Mouse (Mus musculus): ENCODE results near the gene Irgq. TPM values are rescaled to one million over a fixed set of nuclear protein-coding genes. Genes with fewer than 3 reads are reported as not detected.
A peak's percentile ranks its signal among the peaks of the same experiment; 100 is the strongest.

Gene Irgq
- polyA plus RNA-seq, 1 experiment = 8.2 TPM

DNA sequence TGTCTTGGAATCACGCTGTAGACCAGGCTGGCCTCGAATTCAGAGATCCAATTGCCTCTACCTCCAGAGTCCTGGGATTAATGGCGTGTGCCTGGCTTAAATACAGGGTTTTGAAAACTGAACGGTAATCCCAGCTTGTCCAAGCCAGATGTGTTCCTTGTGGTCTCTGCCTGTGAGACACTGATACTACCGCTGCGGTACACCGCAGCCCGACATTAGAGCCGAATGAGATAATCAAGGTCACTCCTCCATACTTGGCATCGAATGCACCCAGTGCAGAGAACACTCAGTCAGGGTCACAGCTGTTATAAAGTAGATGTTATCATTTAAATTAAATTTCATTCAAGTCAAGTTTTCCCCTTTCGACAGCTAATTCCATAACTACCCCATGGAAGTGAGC lies 1.6 kb upstream of the Irgq start:
- H3K9me3 ChIP-seq (replicated peaks; ENCODE audit: control insufficient read depth, insufficient read depth, low read length, poor library complexity, severe bottlenecking) = no peaks in the 10 kb centered on the region

DNA sequence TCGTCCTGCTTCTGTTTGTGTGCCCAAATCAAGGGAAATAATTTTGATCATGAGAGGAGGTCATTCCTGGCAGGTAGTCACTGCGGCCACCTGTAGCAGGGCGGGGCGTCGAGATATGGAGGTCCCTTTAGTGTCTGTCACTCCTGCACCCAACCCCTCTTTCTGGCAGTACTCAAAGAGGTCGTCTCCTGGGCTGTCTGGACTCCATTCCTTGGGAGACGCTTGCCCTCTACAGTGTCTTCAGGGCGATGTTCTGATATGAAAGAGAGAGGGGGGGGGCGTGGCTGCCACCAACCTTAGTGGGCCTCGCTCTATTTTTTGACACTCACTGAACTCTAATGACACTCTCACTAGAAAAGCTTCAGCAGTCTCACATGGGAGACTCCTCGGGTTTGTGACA lies 909 bp upstream of the Irgq start:
- peak overlapping the region; percentile 75 for H3K4me3 ChIP-seq (ENCODE audit: low read depth, low read length)
- no peaks in the 10 kb centered on the region for H3K27me3 ChIP-seq (ENCODE audit: control insufficient read depth, insufficient read depth, low read length, poor library complexity, severe bottlenecking)
- TF ChIP-seq EP300 (IDR thresholded peaks at IDR 0.05; ENCODE audit: insufficient read depth, low read depth, low read length) (no peak), POLR2A (IDR thresholded peaks at IDR 0.05; ENCODE audit: insufficient read depth, low read length) (no peak), CTCF (IDR thresholded peaks at IDR 0.05; ENCODE audit: low read depth, low read length) (no peak)
- H3K4me1 ChIP-seq (ENCODE audit: control insufficient read depth, insufficient read depth, low read length) = no peaks in the 10 kb centered on the region
- H3K9ac ChIP-seq (ENCODE audit: low read depth, poor library complexity, severe bottlenecking) = peak overlapping the region; percentile 43; the same call in 1 of the 2 replicates
- H3K27ac ChIP-seq (ENCODE audit: insufficient read depth, low read length) = no peak overlapping the region
- no peaks in the 10 kb centered on the region for H3K9me3 ChIP-seq (replicated peaks; ENCODE audit: control insufficient read depth, insufficient read depth, low read length, poor library complexity, severe bottlenecking)
- H3K36me3 ChIP-seq (ENCODE audit: control insufficient read depth, insufficient read depth, low read length, poor library complexity, severe bottlenecking) = no peaks in the 10 kb centered on the region

More for the DNA sequence above, 1.6 kb upstream of the Irgq start:
- Histone ChIP-seq H3K4me1 (ENCODE audit: control insufficient read depth, insufficient read depth, low read length) (no peaks in the 10 kb centered on the region), H3K9ac (ENCODE audit: low read depth, poor library complexity, severe bottlenecking) (no peak overlapping the region), H3K36me3 (ENCODE audit: control insufficient read depth, insufficient read depth, low read length, poor library complexity, severe bottlenecking) (no peaks in the 10 kb centered on the region), H3K4me3 (ENCODE audit: low read depth, low read length) (no peak overlapping the region), H3K27ac (ENCODE audit: insufficient read depth, low read length) (no peak overlapping the region), H3K27me3 (ENCODE audit: control insufficient read depth, insufficient read depth, low read length, poor library complexity, severe bottlenecking) (no peaks in the 10 kb centered on the region)
- TF ChIP-seq POLR2A (IDR thresholded peaks at IDR 0.05; ENCODE audit: insufficient read depth, low read length) = no peak
- TF ChIP-seq EP300 (IDR thresholded peaks at IDR 0.05; ENCODE audit: insufficient read depth, low read depth, low read length) = no peak
- TF ChIP-seq CTCF (IDR thresholded peaks at IDR 0.05; ENCODE audit: low read depth, low read length) = no peak

DNA sequence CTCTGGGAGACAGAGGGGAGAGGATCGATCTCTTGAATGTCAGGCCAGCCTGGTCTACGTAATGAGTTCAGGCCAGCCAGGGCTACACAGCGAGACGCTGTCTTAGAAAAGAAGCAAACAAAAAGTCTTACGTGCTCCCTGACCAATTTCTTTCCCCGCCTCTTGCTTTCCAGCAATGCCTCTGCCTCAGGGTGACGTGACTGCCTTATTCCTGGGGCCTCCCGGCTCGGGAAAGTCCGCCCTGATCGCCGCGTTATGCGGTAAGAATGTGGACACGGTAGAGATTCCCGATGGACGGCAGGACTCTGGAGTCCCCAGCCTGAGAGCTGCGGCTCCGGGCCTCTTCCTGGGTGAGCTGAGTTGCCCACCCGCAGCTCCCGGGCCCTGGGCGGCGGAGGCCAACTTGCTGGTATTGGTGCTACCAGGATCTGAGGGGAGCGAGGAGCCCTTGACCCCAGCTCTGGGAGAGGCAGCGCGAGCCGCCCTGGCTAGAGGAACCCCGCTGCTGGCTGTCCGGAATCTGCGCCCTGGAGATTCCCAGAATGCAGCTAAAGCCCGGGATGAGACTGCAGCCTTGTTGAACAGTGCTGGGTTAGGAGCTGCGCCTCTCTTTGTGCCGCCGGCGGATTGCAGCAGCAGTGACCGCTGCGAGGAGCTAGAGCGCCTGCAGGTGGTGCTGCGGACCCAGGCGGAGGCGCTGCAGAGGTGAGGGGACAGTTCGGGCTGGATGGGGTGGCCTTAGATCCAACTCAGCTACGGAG lies 902 bp downstream of the Irgq start:
- H3K27ac ChIP-seq (ENCODE audit: insufficient read depth, low read length) = no peak overlapping the region
- peak overlapping the region; percentile 72 for H3K9ac ChIP-seq (ENCODE audit: low read depth, poor library complexity, severe bottlenecking)
- no peak for TF ChIP-seq POLR2A (IDR thresholded peaks at IDR 0.05; ENCODE audit: insufficient read depth, low read length)
- peak; percentile 79 for TF ChIP-seq CTCF (IDR thresholded peaks at IDR 0.05; ENCODE audit: low read depth, low read length)
- TF ChIP-seq EP300 (IDR thresholded peaks at IDR 0.05; ENCODE audit: insufficient read depth, low read depth, low read length) = no peak
- H3K4me3 ChIP-seq (ENCODE audit: low read depth, low read length) = peak overlapping the region; percentile 75
- H3K9me3 ChIP-seq (replicated peaks; ENCODE audit: control insufficient read depth, insufficient read depth, low read length, poor library complexity, severe bottlenecking) = no peaks in the 10 kb centered on the region
- H3K4me1 ChIP-seq (ENCODE audit: control insufficient read depth, insufficient read depth, low read length) = no peaks in the 10 kb centered on the region
- H3K36me3 ChIP-seq (ENCODE audit: control insufficient read depth, insufficient read depth, low read length, poor library complexity, severe bottlenecking) = no peaks in the 10 kb centered on the region
- H3K27me3 ChIP-seq (ENCODE audit: control insufficient read depth, insufficient read depth, low read length, poor library complexity, severe bottlenecking) = no peaks in the 10 kb centered on the region

DNA sequence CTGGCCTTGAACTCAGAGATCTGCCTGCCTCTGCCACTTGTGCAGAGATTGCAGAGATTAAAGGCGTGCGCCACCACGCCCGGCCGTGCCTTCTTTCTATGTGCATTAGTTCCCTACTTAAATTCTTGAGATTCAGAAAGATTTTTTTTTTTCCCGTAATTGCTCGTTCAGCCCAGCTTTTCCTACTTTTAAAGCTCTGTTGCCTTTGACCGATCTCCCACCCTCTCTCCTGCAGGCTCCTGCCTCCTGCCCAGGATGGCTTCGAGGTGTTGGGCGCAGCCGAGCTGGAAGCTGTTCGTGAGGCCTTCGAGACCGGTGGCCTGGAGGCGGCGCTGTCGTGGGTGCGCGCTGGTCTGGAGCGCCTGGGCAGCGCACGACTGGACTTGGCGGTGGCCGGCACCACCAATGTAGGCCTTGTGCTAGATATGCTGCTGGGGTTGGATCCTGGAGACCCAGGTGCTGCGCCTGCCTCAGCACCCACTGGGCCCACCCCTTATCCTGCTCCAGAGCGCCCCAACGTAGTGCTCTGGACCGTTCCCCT lies 2.6 kb downstream of the Irgq start:
- no peaks in the 10 kb centered on the region for H3K4me1 ChIP-seq (ENCODE audit: control insufficient read depth, insufficient read depth, low read length)
- H3K4me3 ChIP-seq (ENCODE audit: low read depth, low read length) = peak overlapping the region; percentile 61
- no peaks in the 10 kb centered on the region for H3K9me3 ChIP-seq (replicated peaks; ENCODE audit: control insufficient read depth, insufficient read depth, low read length, poor library complexity, severe bottlenecking)
- no peaks in the 10 kb centered on the region for H3K27me3 ChIP-seq (ENCODE audit: control insufficient read depth, insufficient read depth, low read length, poor library complexity, severe bottlenecking)
- peak overlapping the region; percentile 54 for H3K9ac ChIP-seq (ENCODE audit: low read depth, poor library complexity, severe bottlenecking)
- TF ChIP-seq CTCF (IDR thresholded peaks at IDR 0.05; ENCODE audit: low read depth, low read length) (peak; percentile 57), POLR2A (IDR thresholded peaks at IDR 0.05; ENCODE audit: insufficient read depth, low read length) (no peak)
- H3K27ac ChIP-seq (ENCODE audit: insufficient read depth, low read length) = no peak overlapping the region
- H3K36me3 ChIP-seq (ENCODE audit: control insufficient read depth, insufficient read depth, low read length, poor library complexity, severe bottlenecking) = no peaks in the 10 kb centered on the region

DNA sequence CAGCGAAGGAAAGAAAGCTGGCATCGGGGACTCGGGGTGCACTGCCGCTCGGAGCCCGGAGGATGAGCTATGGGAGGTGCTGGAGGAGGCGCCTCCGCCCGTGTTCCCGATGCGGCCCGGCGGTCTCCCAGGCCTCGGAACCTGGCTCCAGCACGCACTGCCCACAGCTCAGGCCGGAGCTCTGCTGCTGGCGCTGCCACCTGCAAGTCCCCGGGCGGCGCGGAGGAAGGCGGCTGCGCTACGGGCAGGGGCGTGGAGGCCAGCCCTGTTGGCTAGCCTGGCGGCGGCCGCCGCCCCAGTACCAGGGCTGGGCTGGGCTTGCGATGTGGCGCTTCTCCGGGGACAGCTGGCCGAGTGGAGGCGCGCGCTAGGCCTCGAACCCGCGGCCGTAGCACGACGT lies 3.3 kb downstream of the Irgq start:
- peak overlapping the region; percentile 61 for H3K4me3 ChIP-seq (ENCODE audit: low read depth, low read length)

DNA sequence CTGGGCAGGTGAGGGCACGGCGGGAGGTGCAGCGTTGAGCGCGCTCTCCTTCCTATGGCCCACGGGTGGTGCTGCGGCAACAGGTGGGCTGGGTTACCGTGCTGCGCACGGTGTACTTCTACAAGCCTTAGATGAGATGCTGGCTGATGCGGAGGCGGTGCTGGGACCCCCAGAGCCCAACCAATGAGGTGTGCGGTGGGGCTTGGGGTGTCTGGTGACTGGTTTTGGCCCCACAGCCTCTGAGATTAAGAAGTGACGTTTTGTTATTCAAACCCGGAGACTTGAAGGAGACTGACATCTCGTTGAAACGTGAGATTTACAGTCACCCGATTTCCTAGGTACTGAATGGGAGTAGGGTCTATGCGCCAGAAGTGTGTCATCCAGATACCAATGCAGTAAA lies 3.8 kb downstream of the Irgq start:
- H3K9ac ChIP-seq (ENCODE audit: low read depth, poor library complexity, severe bottlenecking) = peak overlapping the region; percentile 54
- no peaks in the 10 kb centered on the region for H3K4me1 ChIP-seq (ENCODE audit: control insufficient read depth, insufficient read depth, low read length)
- no peaks in the 10 kb centered on the region for H3K36me3 ChIP-seq (ENCODE audit: control insufficient read depth, insufficient read depth, low read length, poor library complexity, severe bottlenecking)
- no peaks in the 10 kb centered on the region for H3K9me3 ChIP-seq (replicated peaks; ENCODE audit: control insufficient read depth, insufficient read depth, low read length, poor library complexity, severe bottlenecking)
- H3K27me3 ChIP-seq (ENCODE audit: control insufficient read depth, insufficient read depth, low read length, poor library complexity, severe bottlenecking) = no peaks in the 10 kb centered on the region
- H3K27ac ChIP-seq (ENCODE audit: insufficient read depth, low read length) = no peak overlapping the region
- TF ChIP-seq CTCF (IDR thresholded peaks at IDR 0.05; ENCODE audit: low read depth, low read length) = no peak
- TF ChIP-seq POLR2A (IDR thresholded peaks at IDR 0.05; ENCODE audit: insufficient read depth, low read length) = no peak
- no peak for TF ChIP-seq EP300 (IDR thresholded peaks at IDR 0.05; ENCODE audit: insufficient read depth, low read depth, low read length)
- peak overlapping the region; percentile 61 for H3K4me3 ChIP-seq (ENCODE audit: low read depth, low read length)

More for the DNA sequence above, 3.3 kb downstream of the Irgq start:
- Histone ChIP-seq H3K27ac (ENCODE audit: insufficient read depth, low read length) (no peak overlapping the region), H3K36me3 (ENCODE audit: control insufficient read depth, insufficient read depth, low read length, poor library complexity, severe bottlenecking) (no peaks in the 10 kb centered on the region), H3K4me1 (ENCODE audit: control insufficient read depth, insufficient read depth, low read length) (no peaks in the 10 kb centered on the region), H3K9ac (ENCODE audit: low read depth, poor library complexity, severe bottlenecking) (peak overlapping the region; percentile 54), H3K27me3 (ENCODE audit: control insufficient read depth, insufficient read depth, low read length, poor library complexity, severe bottlenecking) (no peaks in the 10 kb centered on the region), H3K9me3 (replicated peaks; ENCODE audit: control insufficient read depth, insufficient read depth, low read length, poor library complexity, severe bottlenecking) (no peaks in the 10 kb centered on the region)
- TF ChIP-seq EP300 (IDR thresholded peaks at IDR 0.05; ENCODE audit: insufficient read depth, low read depth, low read length) (no peak), POLR2A (IDR thresholded peaks at IDR 0.05; ENCODE audit: insufficient read depth, low read length) (no peak), CTCF (IDR thresholded peaks at IDR 0.05; ENCODE audit: low read depth, low read length) (no peak)
